Mouse (Mus musculus) liver, embryonic 14.5 days (tissue): Measurements from ENCODE around the gene Acer3.

Experiments
- CTCF ChIP-seq: IDR thresholded peaks from 2 replicates; pipeline ENCODE4 v1.5.1; 2016; ENCODE audit warnings: antibody characterized with exemption, low read depth, control low read depth
- EP300 ChIP-seq: IDR thresholded peaks from 2 replicates; pipeline ENCODE4 v1.6.1; 2016; ENCODE audit warnings: antibody characterized with exemption, low read depth

DNA sequence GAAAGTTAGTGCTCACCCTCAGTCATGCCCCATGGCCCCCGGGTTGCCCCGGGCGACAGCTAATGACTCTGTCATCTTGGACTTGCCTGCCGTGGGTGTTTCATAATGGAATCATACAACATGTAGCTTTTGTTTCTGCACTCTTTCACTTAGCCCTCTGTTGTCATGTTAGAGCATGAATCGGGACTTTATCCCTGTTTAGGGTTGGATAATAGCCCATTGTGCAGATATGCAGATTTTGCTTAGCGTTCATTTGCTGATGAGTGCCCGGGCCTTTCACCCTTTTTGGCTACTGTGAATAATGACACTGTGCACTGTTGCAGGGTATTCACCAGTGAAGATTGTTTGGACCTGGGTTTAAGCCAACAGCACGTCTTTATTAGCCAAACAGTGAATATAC is 134.4 kb downstream of the Acer3 start:
- TF ChIP-seq CTCF (no peak), EP300 (no peak)
